Mouse (Mus musculus) right cerebral cortex, postnatal 10 days (tissue): ENCODE results near the gene Plscr2.
"Not testable (repeated sequence)": the region's sequence is repeated elsewhere in the genome, so short reads cannot be mapped to it uniquely, and the experiment has no call there.

Experiments used
- DNase-seq, 2 experiments: peaks; one replicate each; pipeline ENCODE4 v3.0.0; 2021; ENCODE audit warnings: low spot score in 2 of 2

The Plscr2 gene

GRCm38 (mm10) chr9:92273956-92274762 is 1.2 kb upstream of the Plscr2 start:
- DNase-seq = no peak

DNA sequence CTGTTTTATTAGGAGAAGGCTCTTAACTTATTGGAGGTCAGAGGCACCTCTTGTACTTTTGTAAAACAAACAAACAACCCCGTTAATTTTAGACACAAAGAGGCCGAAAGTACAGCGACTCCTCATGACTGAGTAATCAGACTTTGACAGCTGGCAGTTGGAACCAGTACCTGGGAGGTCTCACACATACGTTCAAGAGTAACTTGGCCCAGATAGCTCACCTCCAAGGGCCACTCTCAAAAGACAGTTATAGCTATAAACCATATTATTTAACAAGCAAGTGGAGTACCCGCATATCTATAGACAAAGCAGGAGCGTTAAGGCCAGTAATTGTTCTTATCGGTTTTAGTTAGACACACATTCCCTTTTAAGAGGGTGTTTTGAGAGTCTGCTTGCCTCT is 958 bp downstream of the Plscr2 start:
- no peak for DNase-seq

GRCm38 (mm10) chr9:92280048-92280447 is 4.6 kb downstream of the Plscr2 start:
- DNase-seq = no peak

GRCm38 (mm10) chr9:92282563-92283171 is 7.3 kb downstream of the Plscr2 start:
- no peak for DNase-seq

GRCm38 (mm10) chr9:92289675-92290074 is 14.3 kb downstream of the Plscr2 start:
- DNase-seq = no peak

DNA sequence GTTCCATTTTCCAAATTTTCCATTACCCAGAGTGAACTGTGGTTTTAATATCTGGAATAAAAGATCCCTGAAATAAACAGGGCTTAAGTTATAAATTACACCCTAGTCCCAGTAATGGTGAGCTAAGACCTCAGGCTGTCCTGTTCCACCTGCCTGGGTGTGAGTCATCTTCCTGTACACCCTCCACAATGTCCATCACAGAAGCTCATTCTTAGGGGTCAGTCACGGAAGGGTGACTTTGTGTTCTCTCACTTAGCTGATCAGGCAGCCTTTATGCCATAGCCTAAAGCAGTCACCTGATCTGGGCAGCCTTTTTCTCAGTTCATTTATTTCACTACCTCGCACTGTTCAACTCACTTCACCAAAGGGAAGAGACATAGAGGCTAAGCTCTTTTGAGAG is 16.8 kb downstream of the Plscr2 start:
- no peak for DNase-seq

GRCm38 (mm10) chr9:92292922-92293321 is 17.5 kb downstream of the Plscr2 start:
- no peak for DNase-seq

DNA sequence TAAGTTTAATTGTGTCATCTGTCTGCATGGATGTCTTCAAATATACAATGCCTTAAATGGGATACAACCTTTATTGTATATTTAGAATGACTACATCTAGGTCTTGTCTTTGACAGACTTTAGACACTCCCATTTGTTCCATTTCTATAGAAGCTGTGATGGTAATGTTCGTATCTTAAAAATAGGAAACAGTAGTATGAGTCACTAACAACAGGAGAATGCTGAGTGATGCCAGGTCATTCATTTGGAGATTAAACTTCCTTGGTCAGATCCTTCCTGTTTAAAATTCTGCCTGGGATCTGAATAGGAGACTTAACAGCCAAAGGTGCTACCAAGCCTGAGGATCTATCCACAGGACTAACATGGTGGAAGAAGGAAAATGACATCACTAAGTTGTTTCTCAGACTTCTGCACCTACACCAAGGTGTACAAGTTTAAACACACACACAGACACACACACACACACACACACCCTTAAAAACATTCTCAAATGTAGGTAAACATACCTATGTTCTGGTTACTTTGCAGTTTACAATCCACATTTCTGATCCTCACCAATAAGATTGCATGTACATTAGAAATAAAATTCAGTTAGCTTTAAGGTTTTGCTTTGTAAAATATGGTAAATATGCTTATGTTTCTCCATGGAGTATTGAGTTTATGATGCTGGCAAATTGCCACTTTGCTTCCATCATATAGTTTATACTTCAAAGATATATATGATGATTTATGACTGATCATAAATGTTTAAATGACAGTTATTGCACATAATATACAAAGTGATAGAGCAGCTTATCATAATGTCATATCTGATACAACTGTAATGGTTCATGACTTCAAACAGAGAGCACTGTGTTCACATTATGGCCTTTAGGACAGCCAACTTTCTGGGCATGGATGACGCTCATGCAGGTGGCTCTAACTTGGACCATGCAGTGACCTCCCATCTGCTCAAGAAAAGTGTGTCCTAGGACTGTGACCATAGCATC is 18.5 kb downstream of the Plscr2 start:
- no peak for DNase-seq

DNA sequence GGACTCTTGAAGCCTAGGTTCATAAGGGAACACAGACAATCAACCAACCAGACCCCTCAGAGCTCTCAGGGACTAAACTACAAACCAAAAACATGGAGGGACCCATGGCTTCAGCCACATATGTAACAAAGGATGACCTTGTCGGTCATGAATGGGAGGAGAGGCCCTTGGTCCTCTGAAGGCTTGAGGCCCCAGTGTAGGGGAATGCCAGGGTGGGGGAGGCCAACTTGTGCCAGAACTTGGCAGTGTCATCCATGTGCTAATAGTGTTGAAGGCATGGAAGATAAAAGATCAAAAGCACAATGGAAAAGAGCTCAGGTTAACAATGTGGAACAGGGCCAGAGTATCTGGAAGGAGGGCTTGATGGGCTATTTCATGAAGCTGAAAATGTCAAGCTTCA is 22.9 kb downstream of the Plscr2 start:
- no peak for DNase-seq

DNA sequence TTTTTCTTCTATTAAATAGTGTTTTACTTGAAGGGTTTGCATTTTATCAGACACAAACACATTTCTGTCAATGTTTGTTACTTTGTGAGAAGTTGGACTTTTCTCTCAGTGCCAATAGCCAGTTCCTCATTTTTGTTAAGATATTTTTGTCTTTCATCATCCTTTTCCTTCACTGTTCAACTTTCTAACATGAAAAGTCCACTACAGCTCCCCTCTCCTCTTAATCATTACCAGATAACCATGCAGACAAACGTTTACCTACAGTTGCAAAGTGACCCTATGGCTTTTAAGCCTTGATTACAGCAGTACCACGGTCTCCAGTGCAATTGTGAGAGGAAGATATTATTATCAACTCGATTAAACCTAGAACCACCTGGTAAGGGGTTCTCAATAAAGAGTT is 25.8 kb downstream of the Plscr2 start:
- no peak for DNase-seq

GRCm38 (mm10) chr9:92305075-92305474 is 29.7 kb downstream of the Plscr2 start:
- DNase-seq = no peak

DNA sequence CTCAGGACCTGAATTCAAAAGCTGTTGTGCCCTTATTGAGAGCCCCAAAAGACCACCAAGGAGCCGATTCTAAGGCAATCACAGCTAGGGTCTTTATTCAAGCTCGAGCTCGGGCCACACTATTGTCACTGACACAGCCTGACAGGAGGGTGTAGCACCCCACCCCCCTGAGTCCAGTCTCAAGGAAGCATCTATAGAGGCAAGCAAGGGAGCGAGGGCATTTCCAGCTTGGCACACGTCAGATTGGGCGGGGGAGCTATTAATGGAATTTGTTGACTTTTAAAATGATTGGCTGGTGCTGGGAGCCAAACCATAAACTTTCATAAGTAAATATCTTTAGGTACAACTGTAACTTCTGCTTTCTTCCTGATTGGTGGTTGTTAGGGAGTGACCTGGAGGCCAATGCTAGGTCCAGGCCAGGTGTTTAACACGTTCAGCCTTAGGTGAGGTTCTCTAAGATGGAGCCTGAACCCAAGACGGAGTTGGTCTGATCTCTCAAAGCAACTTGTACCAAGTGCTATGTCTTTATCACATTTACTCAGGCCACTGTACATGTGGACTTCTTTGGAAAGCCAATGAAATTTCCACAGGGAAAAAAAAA is 30.3 kb downstream of the Plscr2 start:
- no peak for DNase-seq

DNA sequence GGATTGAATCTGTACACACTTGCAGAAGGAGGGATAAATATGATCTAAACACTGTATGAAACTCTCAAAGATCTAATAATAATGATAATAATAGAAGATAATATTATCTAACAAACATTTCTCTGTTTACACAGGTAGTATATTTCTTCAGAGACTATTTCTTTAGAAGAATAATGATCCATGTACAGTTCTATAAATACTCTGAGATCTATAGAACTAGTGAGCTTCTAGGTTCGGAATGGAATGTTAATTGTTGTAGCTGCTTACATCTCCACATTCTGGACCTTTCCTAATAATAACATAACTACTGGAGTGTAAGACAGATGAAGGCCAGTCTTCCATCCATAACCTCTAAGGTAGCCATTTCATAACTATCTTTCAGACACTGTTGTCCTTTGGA is 33.7 kb downstream of the Plscr2 start, which contains the start of gene 1700057G04Rik:
Gene 1700057G04Rik, plus strand, starts transcription at position 301 of the 400 bp plus-strand sequence.
- DNase-seq = no peak

GRCm38 (mm10) chr9:92316791-92317190 is 41.4 kb downstream of the Plscr2 start:
- no peak for DNase-seq

- not testable (repeated sequence) for DNase-seq
Measured at GRCm38 (mm10) chr9:92325936-92326335, 50.5 kb downstream of the Plscr2 start.

DNA sequence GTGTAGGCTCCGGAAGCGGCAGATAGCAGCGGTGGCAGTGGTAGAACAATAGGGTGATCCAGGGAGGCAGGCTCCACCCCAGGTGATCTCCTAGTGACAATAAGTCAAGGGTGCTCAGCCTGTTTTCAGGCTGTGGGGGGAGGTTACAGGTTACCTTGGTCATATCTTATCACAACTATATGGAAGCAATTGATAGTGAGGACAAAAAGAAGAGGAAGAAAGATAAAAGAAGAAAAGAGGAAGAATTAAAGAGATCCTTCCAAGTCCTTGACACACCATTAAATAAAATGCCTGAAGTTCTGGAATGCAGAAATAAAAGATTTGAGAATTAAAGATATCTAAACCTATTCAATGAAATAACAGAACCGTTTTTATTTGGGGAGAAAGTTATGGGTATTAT is 51.4 kb downstream of the Plscr2 start:
- DNase-seq = no peak

DNA sequence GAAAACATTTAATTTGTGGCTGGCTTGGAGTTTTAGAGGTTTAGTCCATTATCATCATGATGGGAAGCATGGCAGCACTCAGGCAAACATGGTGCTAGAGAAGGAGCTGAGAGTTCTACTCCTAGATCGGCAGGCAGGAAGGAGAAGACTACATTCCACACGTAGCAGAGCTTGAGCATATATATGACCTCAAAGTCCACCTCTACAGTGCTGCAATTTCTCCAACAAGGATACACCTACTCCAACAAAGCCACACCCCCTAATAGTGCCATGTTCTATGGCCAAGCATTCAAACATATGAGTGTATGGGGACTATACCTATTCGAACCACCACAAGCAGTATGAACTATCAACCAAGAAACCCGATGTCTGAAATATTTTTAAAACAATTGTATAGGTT is 56.0 kb downstream of the Plscr2 start:
- no peak for DNase-seq

- DNase-seq = no peak
Measured at GRCm38 (mm10) chr9:92334845-92335244, 59.4 kb downstream of the Plscr2 start.

DNA sequence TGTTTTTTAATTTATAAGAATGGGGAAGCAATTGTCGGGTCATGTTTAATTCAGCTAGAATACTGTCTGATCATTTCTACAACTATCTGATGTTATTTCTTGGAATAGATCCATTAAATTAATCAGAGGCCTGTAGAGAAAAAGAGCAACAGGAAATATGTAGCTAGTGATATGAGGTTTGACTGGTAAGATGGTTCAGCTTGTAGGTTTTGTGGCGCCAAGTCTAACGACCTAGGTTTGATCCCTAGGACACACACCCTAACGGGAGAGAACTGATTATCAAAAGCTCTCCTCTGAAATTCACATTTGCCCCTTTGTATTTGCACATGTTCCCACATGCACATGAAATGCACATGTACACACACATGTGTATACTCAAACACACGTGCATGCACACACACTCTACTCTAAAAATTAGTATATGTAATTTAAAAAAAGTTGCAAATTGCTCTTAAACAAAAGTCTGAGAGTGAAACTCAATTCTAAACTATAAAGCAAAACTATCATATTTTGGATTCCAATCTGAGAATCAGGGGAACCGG is 59.9 kb downstream of the Plscr2 start:
- DNase-seq = no peak

- DNase-seq = no peak
Measured at GRCm38 (mm10) chr9:92337063-92337462, 61.7 kb downstream of the Plscr2 start.

DNA sequence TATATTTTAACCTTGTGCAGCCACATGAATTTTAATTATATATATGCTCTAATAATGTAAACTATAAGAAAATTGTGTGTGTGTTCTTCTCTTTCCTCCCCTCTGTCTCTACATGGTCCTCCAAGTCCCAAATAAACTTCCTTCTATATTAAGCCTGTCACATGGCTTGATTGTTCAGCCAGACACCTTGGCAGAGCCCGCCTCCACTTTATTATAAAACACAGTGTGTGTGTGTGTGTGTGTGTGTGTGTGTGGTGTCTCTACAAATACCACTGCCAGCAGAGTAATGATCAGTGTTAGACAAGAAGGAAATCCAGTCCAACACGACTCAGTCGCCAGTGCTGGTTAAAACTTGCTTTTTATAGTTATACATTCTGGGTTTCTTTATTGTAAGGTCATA is 62.3 kb downstream of the Plscr2 start:
- no peak for DNase-seq
